Mouse (Mus musculus) midbrain, embryonic 12.5 days (tissue): ENCODE results near the gene Xcl1. TPM values are rescaled to one million over a fixed set of nuclear protein-coding genes. Genes with fewer than 3 reads are reported as not detected.

Experiments
- polyA plus RNA-seq: library from polyadenylated mRNA; unstranded; fragments of >200 nt; fragmentation: Nextera tagmentation; extraction: Ambion mirVana; gene quantifications from 2 replicates; pipeline ENCODE4 v1.2.1, GENCODE M21; 2016

Xcl1 gene
- polyA plus RNA-seq, 1 experiment from 2014 or later, result not detected

Other genes with a start within 250 kb of the Xcl1 start
- gene Dpt, start 138.9 kb downstream of the Xcl1 start, polyA plus RNA-seq, result not detected in 2 replicates
- gene Tbx19, start 225.2 kb upstream of the Xcl1 start, polyA plus RNA-seq, result not detected in 2 replicates